Mouse (Mus musculus) Muller cell, postnatal 12 days (primary cell): ENCODE data around the gene Olfr601.
"Not testable (repeated sequence)": the region's sequence is repeated elsewhere in the genome, so short reads cannot be mapped to it uniquely, and the experiment has no call there.

Experiments used
- DNase-seq: peaks from one replicate; pipeline ENCODE4 v3.0.0-alpha.2; 2015; ENCODE audit errors: inconsistent ontology term

The Olfr601 gene

GRCm38 (mm10) chr7:103362555-103362954, at the start of gene Olfr601:
Gene Olfr601, minus strand, starts transcription at chr7:103362655.
- DNase-seq, result no peak

- DNase-seq, result not testable (repeated sequence)
Observed at GRCm38 (mm10) chr7:103406521-103407055, 44.1 kb upstream of the Olfr601 start.

GRCm38 (mm10) chr7:103398981-103399380, 36.5 kb upstream of the Olfr601 start:
- DNase-seq, result no peak

- no peak for DNase-seq
Observed at GRCm38 (mm10) chr7:103397758-103398157, 35.3 kb upstream of the Olfr601 start.

- no peak for DNase-seq
Observed at GRCm38 (mm10) chr7:103386077-103386476, 23.6 kb upstream of the Olfr601 start, which contains the start of gene Olfr603. Gene Olfr603, minus strand, starts transcription at chr7:103386177.

GRCm38 (mm10) chr7:103349569-103349968, 12.9 kb downstream of the Olfr601 start, which contains the start of gene Olfr600:
Gene Olfr600, minus strand, starts transcription at chr7:103349669.
- DNase-seq, result no peak

- DNase-seq, result no peak
Observed at GRCm38 (mm10) chr7:103335617-103336016, 26.8 kb downstream of the Olfr601 start, which contains the start of gene Olfr599. Gene Olfr599, plus strand, starts transcription at chr7:103335917.

- DNase-seq, result no peak
Observed at GRCm38 (mm10) chr7:103323268-103323667, 39.2 kb downstream of the Olfr601 start, which contains the start of gene Olfr598. Gene Olfr598, plus strand, starts transcription at chr7:103323568.

- DNase-seq, result not testable (repeated sequence)
Observed at GRCm38 (mm10) chr7:103316015-103316414, 46.4 kb downstream of the Olfr601 start, which contains the start of gene Olfr597. Gene Olfr597, plus strand, starts transcription at chr7:103316315.
